In genomic region chr19:60252021-60252420, GRCm38 (mm10) we compare ENCODE assay signal across 8 mouse cellular contexts. TPM values are rescaled to one million over a fixed set of nuclear protein-coding genes. Genes with fewer than 3 reads are reported as not detected.
DNase-seq lines count a peak whose midpoint lies in the region; ATAC-seq and TF ChIP-seq lines count a peak whose summit lies in the region.

No protein-coding gene starts in this region.

- no peak overlapping the region for H3K4me3 ChIP-seq in liver, embryonic 11.5 days (ENCODE audit: low read depth, low read length)
- no peak overlapping the region for H3K4me3 ChIP-seq in ES-Bruce4 (ENCODE audit: low read depth, low read length)
- no peak overlapping the region for H3K4me3 ChIP-seq in small intestine, adult 2 months (ENCODE audit: low read depth, low read length)
- H3K4me3 ChIP-seq in forebrain, embryonic 13.5 days = no peak overlapping the region

- no peak overlapping the region for H3K27ac ChIP-seq in liver, embryonic 11.5 days (ENCODE audit: low read depth, low read length)
- H3K27ac ChIP-seq in ES-Bruce4 (ENCODE audit: insufficient read depth, low read length) = no peak overlapping the region
- H3K27ac ChIP-seq in small intestine, adult 2 months (ENCODE audit: insufficient read depth, low read depth, low read length) = no peak overlapping the region
- no peak overlapping the region for H3K27ac ChIP-seq in forebrain, embryonic 13.5 days

- no peak for TF ChIP-seq POLR2A in ES-Bruce4 (IDR thresholded peaks at IDR 0.05; ENCODE audit: insufficient read depth, low read length)
- no peak for TF ChIP-seq POLR2A in small intestine, adult 2 months (IDR thresholded peaks at IDR 0.05; ENCODE audit: low read depth, low read length)

- no peak overlapping the region for H3K9ac ChIP-seq in liver, embryonic 11.5 days (ENCODE audit: low read depth, low read length)
- no peak overlapping the region for H3K9ac ChIP-seq in ES-Bruce4 (ENCODE audit: low read depth, poor library complexity, severe bottlenecking)
- no peak overlapping the region for H3K9ac ChIP-seq in forebrain, embryonic 13.5 days

- ATAC-seq in liver, embryonic 11.5 days (replicated peaks; ENCODE audit: low FRiP score) = no peak
- no peak for ATAC-seq in forebrain, embryonic 13.5 days

- no peak overlapping the region for H3K4me2 ChIP-seq in liver, embryonic 11.5 days
- H3K4me2 ChIP-seq in forebrain, embryonic 13.5 days = no peak overlapping the region

- no peaks in the 10 kb centered on the region for H3K27me3 ChIP-seq in liver, embryonic 11.5 days (replicated peaks; ENCODE audit: control insufficient read depth, insufficient read depth, low read length)
- H3K27me3 ChIP-seq in ES-Bruce4 (ENCODE audit: control insufficient read depth, insufficient read depth, low read length, poor library complexity, severe bottlenecking) = no peaks in the 10 kb centered on the region
- H3K27me3 ChIP-seq in small intestine, adult 2 months (ENCODE audit: control insufficient read depth, insufficient read depth, low read length) = no peaks in the 10 kb centered on the region; the same call in 1 of the 2 replicates
- 0 out of 2 replicates have a peak, but pooled peaks cover 2% of the 10 kb centered on the region for H3K27me3 ChIP-seq in forebrain, embryonic 13.5 days

- no peaks in the 10 kb centered on the region for H3K4me1 ChIP-seq in liver, embryonic 11.5 days (replicated peaks; ENCODE audit: control insufficient read depth, insufficient read depth, low read length)
- no peaks in the 10 kb centered on the region for H3K4me1 ChIP-seq in ES-Bruce4 (ENCODE audit: control insufficient read depth, insufficient read depth, low read length)
- H3K4me1 ChIP-seq in small intestine, adult 2 months (ENCODE audit: control insufficient read depth, insufficient read depth, insufficient read length, low read length) = no peaks in the 10 kb centered on the region
- H3K4me1 ChIP-seq in forebrain, embryonic 13.5 days = no peaks in the 10 kb centered on the region

- H3K36me3 ChIP-seq in liver, embryonic 11.5 days (ENCODE audit: control insufficient read depth, insufficient read depth, low read length) = no peaks in the 10 kb centered on the region
- H3K36me3 ChIP-seq in ES-Bruce4 (ENCODE audit: control insufficient read depth, insufficient read depth, low read length, poor library complexity, severe bottlenecking) = no peaks in the 10 kb centered on the region
- H3K36me3 ChIP-seq in small intestine, adult 2 months (ENCODE audit: control insufficient read depth, insufficient read depth, low read length) = no peaks in the 10 kb centered on the region
- no peaks in the 10 kb centered on the region for H3K36me3 ChIP-seq in forebrain, embryonic 13.5 days (ENCODE audit: poor library complexity, severe bottlenecking)

- peak; percentile 20 for TF ChIP-seq CTCF in ES-Bruce4 (IDR thresholded peaks at IDR 0.05; ENCODE audit: low read depth, low read length)
- 0 out of 2 replicates have a peak, but pooled peaks have one; percentile 5 for TF ChIP-seq CTCF in small intestine, adult 2 months (IDR thresholded peaks at IDR 0.05; ENCODE audit: extremely low read depth, insufficient read length, insufficient replicate concordance, low read depth, low read length)

- 30% methylated on average over 2 of the region's 2 CpGs for WGBS in liver, embryonic 11.5 days
- WGBS in small intestine, adult 2 months = 33% methylated on average over 2 of the region's 2 CpGs
- WGBS in forebrain, embryonic 13.5 days = 46% methylated on average over 2 of the region's 2 CpGs

- no peak for TF ChIP-seq EP300 in ES-Bruce4 (IDR thresholded peaks at IDR 0.05; ENCODE audit: insufficient read depth, low read depth, low read length)

- DNase-seq in liver (peak; percentile 14), ZHBTc4 (ENCODE audit: low read depth, low spot score) (peak; percentile 29), MN1 (ENCODE audit: low spot score) (no peak)
- no peak for DNase-seq in liver, embryonic 11.5 days (ENCODE audit: low spot score)
- no peak for DNase-seq in ovary, postnatal 36 days (ENCODE audit: low spot score)

- no peaks in the 10 kb centered on the region for H3K9me3 ChIP-seq in liver, embryonic 11.5 days (ENCODE audit: control insufficient read depth, low read length)
- no peaks in the 10 kb centered on the region for H3K9me3 ChIP-seq in ES-Bruce4 (replicated peaks; ENCODE audit: control insufficient read depth, insufficient read depth, low read length, poor library complexity, severe bottlenecking)
- no peaks in the 10 kb centered on the region for H3K9me3 ChIP-seq in forebrain, embryonic 13.5 days (replicated peaks)

RNA-seq across cellular contexts. Expression of gene Fam204a, which starts 25.5 kb away (rescaled TPM):
- polyA plus RNA-seq in liver, embryonic 11.5 days (2014; fragmentation: Nextera tagmentation; extraction: Ambion mirVana) = 42.7 and 43.1 TPM in 2 replicates
- polyA plus RNA-seq in ES-Bruce4 (2011; ENCODE audit: insufficient read depth, insufficient read length, low read depth, missing spikeins) = 29.5 and 36.6 TPM in 2 replicates
- 1.7 and 5.4 TPM in 2 replicates for polyA plus RNA-seq in small intestine, adult 2 months (2012; rRNA removed)
- 62.9 and 67.2 TPM in 2 replicates for polyA plus RNA-seq in forebrain, embryonic 13.5 days (2015; fragmentation: Nextera tagmentation; extraction: Ambion mirVana)

Comparison
In these comparisons a context has a peak if more than half of its experiments do, and no peak if none do; other contexts are left out.
1. DNase-seq: peak in liver (single experiment) and ZHBTc4 (single experiment); none in liver, embryonic 11.5 days (single experiment), MN1 (single experiment) and ovary, postnatal 36 days (single experiment).